Mouse (Mus musculus) heart, embryonic 12.5 days (tissue): ENCODE measurements around the gene Nol3. TPM values are rescaled to one million over a fixed set of nuclear protein-coding genes. Genes with fewer than 3 reads are reported as not detected.

ENCODE experiments used
- ATAC-seq: fragments of 200-750 bp; cut with Nextera tagmentation; 2 replicates; pipeline ENCODE4 v1.8.0; 2017; ENCODE audit warnings: moderate TSS enrichment, moderate library complexity; ENCODE audit not compliant: insufficient number of reproducible peaks, low FRiP score
- H3K27ac ChIP-seq: fragments of 300-500 bp; sonication (generic); 2 replicates; pipeline ENCODE4 v1.5.1; 2016; ENCODE audit warnings: mild to moderate bottlenecking, moderate library complexity; ENCODE audit not compliant: poor library complexity, severe bottlenecking
- H3K27me3 ChIP-seq: fragments of 300-500 bp; sonication (generic); replicated peaks from 2 replicates; pipeline ENCODE4 v1.6.1; 2016; ENCODE audit warnings: mild to moderate bottlenecking, moderate library complexity
- H3K36me3 ChIP-seq: fragments of 300-500 bp; sonication (generic); 2 replicates; pipeline ENCODE4 v1.6.1; 2016; ENCODE audit warnings: mild to moderate bottlenecking, moderate library complexity
- H3K4me1 ChIP-seq: fragments of 300-500 bp; sonication (generic); replicated peaks from 2 replicates; pipeline ENCODE4 v1.6.1; 2016; ENCODE audit warnings: mild to moderate bottlenecking
- H3K4me2 ChIP-seq: fragments of 300-500 bp; sonication (generic); 2 replicates; pipeline ENCODE4 v1.6.1; 2016; ENCODE audit warnings: mild to moderate bottlenecking, moderate library complexity
- H3K4me3 ChIP-seq: fragments of 300-500 bp; sonication (generic); 2 replicates; pipeline ENCODE4 v1.5.1; 2016; ENCODE audit warnings: mild to moderate bottlenecking
- H3K9ac ChIP-seq: fragments of 300-500 bp; sonication (generic); 2 replicates; pipeline ENCODE4 v1.6.1; 2016; ENCODE audit warnings: mild to moderate bottlenecking, moderate library complexity
- H3K9me3 ChIP-seq: fragments of 300-500 bp; sonication (generic); replicated peaks from 2 replicates; pipeline ENCODE4 v1.6.1; 2016; ENCODE audit warnings: mild to moderate bottlenecking, moderate library complexity
- WGBS: fragments of 180-500 bp; shearing (Covaris S2); methylation state at CpG from one replicate; pipeline ENCODE4 v1.1.7; 2016; 5-methylcytosine and 5-hydroxymethylcytosine counted together
- polyA plus RNA-seq: library from polyadenylated mRNA; unstranded; fragments of >200 nt; fragmentation: Nextera tagmentation; extraction: Ambion mirVana; gene quantifications from 2 replicates; pipeline ENCODE4 v1.2.1, GENCODE M21; 2016

Gene Nol3
- polyA plus RNA-seq, 1 experiment from 2014 or later, result 2.1 TPM

- peak overlapping the region; percentile 87 for H3K4me3 ChIP-seq
- ATAC-seq, result no peak
- peak overlapping the region; percentile 84 for H3K4me2 ChIP-seq
- H3K36me3 ChIP-seq, result peaks cover 47% of the 10 kb centered on the region
- no peaks in the 10 kb centered on the region for H3K9me3 ChIP-seq
- H3K27ac ChIP-seq, result no peak overlapping the region
- H3K27me3 ChIP-seq, result peaks cover 4% of the 10 kb centered on the region
- H3K9ac ChIP-seq, result peak overlapping the region; percentile 90
- peaks cover 33% of the 10 kb centered on the region for H3K4me1 ChIP-seq
- 42% methylated on average over 18 of the region's 18 CpGs for WGBS
Measured at GRCm38 (mm10) chr8:105298351-105299252, 22.7 kb downstream of the Nol3 start.

DNA sequence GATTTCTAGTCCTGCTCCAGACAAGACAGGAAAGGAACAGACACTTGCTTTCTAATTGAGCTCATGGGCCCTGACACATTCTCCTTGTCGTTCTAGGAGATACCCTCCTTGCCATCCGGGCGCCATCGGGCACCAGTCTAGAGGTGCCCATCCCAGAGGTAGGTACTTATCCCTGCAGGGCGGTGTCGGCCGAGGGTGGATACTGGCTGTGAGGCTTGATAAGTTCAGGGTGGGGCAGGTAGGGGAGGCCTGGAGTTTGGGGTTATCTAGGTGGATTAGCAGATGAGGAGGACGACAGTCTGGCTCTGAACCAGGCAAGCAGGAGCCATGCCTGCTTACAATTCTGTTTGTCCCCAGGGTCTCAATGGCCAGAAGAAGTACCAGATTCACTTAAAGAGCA, 24.0 kb downstream of the Nol3 start:
- no peak overlapping the region for H3K9ac ChIP-seq
- no peak overlapping the region for H3K4me3 ChIP-seq
- peaks cover 60% of the 10 kb centered on the region for H3K36me3 ChIP-seq
- no peak overlapping the region for H3K27ac ChIP-seq
- H3K27me3 ChIP-seq, result no peaks in the 10 kb centered on the region
- peak overlapping the region; percentile 22 for H3K4me2 ChIP-seq
- H3K9me3 ChIP-seq, result no peaks in the 10 kb centered on the region
- 0 out of 2 replicates have a peak, but pooled peaks have one; percentile 58 for ATAC-seq
- H3K4me1 ChIP-seq, result peaks cover 43% of the 10 kb centered on the region
- WGBS, result 76% methylated on average over 8 of the region's 8 CpGs

- Histone ChIP-seq H3K4me1 (peaks cover 49% of the 10 kb centered on the region), H3K27ac (no peak overlapping the region), H3K4me2 (no peak overlapping the region), H3K4me3 (no peak overlapping the region), H3K36me3 (peaks cover 76% of the 10 kb centered on the region), H3K27me3 (no peaks in the 10 kb centered on the region), H3K9me3 (no peaks in the 10 kb centered on the region), H3K9ac (no peak overlapping the region)
- WGBS, result 86% methylated on average over 8 of the region's 8 CpGs
- no peak for ATAC-seq
Measured at GRCm38 (mm10) chr8:105303396-105303795, 27.5 kb downstream of the Nol3 start.

DNA sequence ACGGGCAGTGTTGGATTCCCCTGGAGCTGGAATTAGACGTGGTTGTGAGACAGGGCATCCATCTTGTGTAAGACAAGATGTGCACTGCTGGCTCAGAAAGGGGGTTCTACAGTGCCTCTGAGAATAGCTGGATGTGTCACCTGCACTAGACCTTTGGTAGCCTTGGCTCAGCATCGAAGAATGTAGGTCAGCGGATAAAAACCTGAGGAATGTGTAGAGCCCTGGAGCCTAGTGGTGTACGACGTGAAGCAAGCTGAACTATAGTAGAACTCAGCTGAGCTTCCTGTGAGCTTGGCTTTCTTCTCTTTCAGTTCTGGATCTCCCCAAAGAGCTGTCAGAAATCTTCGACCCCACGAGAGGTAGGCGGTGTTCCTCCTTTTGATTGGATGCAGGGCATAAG, 27.9 kb downstream of the Nol3 start:
- peaks cover 76% of the 10 kb centered on the region for H3K36me3 ChIP-seq
- no peaks in the 10 kb centered on the region for H3K27me3 ChIP-seq
- H3K27ac ChIP-seq, result peak overlapping the region; percentile 53; the same call in 1 of the 2 replicates
- H3K4me3 ChIP-seq, result no peak overlapping the region
- 70% methylated on average over 9 of the region's 9 CpGs for WGBS
- no peak overlapping the region for H3K4me2 ChIP-seq
- H3K9me3 ChIP-seq, result no peaks in the 10 kb centered on the region
- peaks cover 44% of the 10 kb centered on the region for H3K4me1 ChIP-seq
- ATAC-seq, result no peak
- no peak overlapping the region for H3K9ac ChIP-seq

GRCm38 (mm10) chr8:105304325-105305210, 28.6 kb downstream of the Nol3 start:
- Histone ChIP-seq H3K9ac (0 out of 2 replicates have a peak overlapping the region, but pooled peaks have one; percentile 3), H3K9me3 (no peaks in the 10 kb centered on the region), H3K36me3 (peaks cover 76% of the 10 kb centered on the region), H3K4me3 (no peak overlapping the region), H3K27me3 (no peaks in the 10 kb centered on the region), H3K27ac (peak overlapping the region; percentile 53; the same call in 1 of the 2 replicates), H3K4me2 (no peak overlapping the region), H3K4me1 (peaks cover 40% of the 10 kb centered on the region)
- peak; percentile 18; the same call in 1 of the 2 replicates for ATAC-seq
- whole genome bisulfite sequencing, result 52% methylated on average over 9 of the region's 9 CpGs

GRCm38 (mm10) chr8:105305211-105306145, 29.5 kb downstream of the Nol3 start, which contains the start of gene Elmo3:
TSS of gene Elmo3 (plus strand) at chr8:105305601.
- 6% methylated on average over 29 of the region's 30 CpGs for WGBS

GRCm38 (mm10) chr8:105306146-105306691, 30.3 kb downstream of the Nol3 start:
- peak; percentile 19 for ATAC-seq
- no peaks in the 10 kb centered on the region for H3K27me3 ChIP-seq
- WGBS, result 50% methylated on average over 5 of the region's 5 CpGs
- no peaks in the 10 kb centered on the region for H3K9me3 ChIP-seq
- H3K27ac ChIP-seq, result peak overlapping the region; percentile 49
- H3K4me1 ChIP-seq, result peaks cover 36% of the 10 kb centered on the region
- H3K4me3 ChIP-seq, result peak overlapping the region; percentile 46
- H3K4me2 ChIP-seq, result peak overlapping the region; percentile 82
- H3K9ac ChIP-seq, result peak overlapping the region; percentile 69
- peaks cover 71% of the 10 kb centered on the region for H3K36me3 ChIP-seq

More at GRCm38 (mm10) chr8:105305211-105306145, 29.5 kb downstream of the Nol3 start, which contains the start of gene Elmo3:
- Histone ChIP-seq H3K4me1 (peaks cover 36% of the 10 kb centered on the region), H3K4me2 (peak within 1 kb of the TSS; percentile 82), H3K36me3 (peaks cover 75% of the 10 kb centered on the region), H3K9me3 (no peaks in the 10 kb centered on the region), H3K27me3 (no peaks in the 10 kb centered on the region), H3K4me3 (peak within 1 kb of the TSS; percentile 46), H3K9ac (peak within 1 kb of the TSS; percentile 69), H3K27ac (peak within 1 kb of the TSS; percentile 53)
- peak; percentile 59 for ATAC-seq

DNA sequence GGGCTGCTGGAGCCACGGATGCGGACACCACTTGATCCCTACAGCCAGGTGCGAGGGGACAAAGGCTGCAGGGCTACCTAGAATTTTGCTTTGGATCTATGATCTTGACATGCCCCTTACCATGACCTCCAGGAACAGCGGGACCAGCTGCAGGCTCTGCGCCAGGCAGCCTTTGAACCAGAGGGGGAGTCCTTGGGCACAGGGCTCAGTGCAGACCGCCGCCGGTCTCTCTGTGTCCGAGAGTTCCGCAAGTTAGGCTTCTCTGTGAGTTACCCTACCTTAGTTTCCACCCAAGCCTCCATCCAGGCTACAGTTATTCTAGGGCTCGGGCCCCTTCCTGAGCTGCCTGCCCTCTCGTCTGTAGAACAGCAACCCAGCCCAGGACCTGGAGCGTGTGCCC, 31.7 kb downstream of the Nol3 start:
- Histone ChIP-seq H3K9ac (no peak overlapping the region), H3K4me3 (no peak overlapping the region), H3K9me3 (no peaks in the 10 kb centered on the region), H3K27ac (no peak overlapping the region), H3K27me3 (no peaks in the 10 kb centered on the region), H3K36me3 (peaks cover 70% of the 10 kb centered on the region), H3K4me1 (peaks cover 36% of the 10 kb centered on the region), H3K4me2 (no peak overlapping the region)
- no peak for ATAC-seq
- WGBS, result 91% methylated on average over 13 of the region's 13 CpGs

GRCm38 (mm10) chr8:105308428-105308827, 32.5 kb downstream of the Nol3 start:
- no peaks in the 10 kb centered on the region for H3K27me3 ChIP-seq
- ATAC-seq, result no peak
- no peak overlapping the region for H3K27ac ChIP-seq
- WGBS, result 92% methylated on average over 10 of the region's 10 CpGs
- no peak overlapping the region for H3K4me3 ChIP-seq
- H3K4me1 ChIP-seq, result peaks cover 41% of the 10 kb centered on the region
- peaks cover 72% of the 10 kb centered on the region for H3K36me3 ChIP-seq
- no peak overlapping the region for H3K9ac ChIP-seq
- H3K4me2 ChIP-seq, result no peak overlapping the region
- no peaks in the 10 kb centered on the region for H3K9me3 ChIP-seq
